Mouse (Mus musculus): ENCODE measurements around the gene Grm7. TPM values are rescaled to one million over a fixed set of nuclear protein-coding genes. Genes with fewer than 3 reads are reported as not detected.

Gene Grm7
- total RNA-seq, 2 experiments from 2014 or later = 68.4 to 87.5 TPM

DNA sequence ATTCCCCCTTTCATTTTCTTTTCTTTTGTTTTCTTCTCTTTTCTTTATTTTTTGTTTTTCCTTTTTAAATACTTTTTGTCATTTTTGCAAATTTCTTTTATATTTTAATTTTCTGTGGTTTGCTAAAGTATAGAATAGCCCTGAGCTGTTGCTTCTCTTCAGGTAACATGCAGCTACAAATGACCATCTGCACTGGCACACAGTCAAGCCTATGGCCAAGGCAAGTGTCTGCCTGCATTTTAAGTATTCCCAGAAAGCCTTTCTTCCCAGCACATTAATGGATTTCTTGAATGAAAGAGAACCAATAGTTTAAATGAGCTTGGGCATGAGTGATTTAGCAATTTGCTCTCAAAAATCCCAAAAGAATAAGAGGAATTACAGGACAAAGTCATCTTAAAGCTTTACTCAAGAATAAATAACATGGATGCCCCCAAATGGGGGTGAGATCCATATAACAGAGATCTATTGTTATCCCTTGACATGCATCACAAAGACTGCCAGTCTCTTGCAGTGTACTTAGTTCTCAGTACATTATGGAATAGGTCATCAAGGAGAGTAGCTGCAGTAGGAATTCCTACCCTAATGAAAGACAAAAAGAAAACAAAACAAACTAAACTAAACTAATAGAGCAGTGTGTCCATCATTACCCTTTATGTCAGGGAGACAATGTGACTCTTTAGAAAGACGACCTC lies 865.5 kb downstream of the Grm7 start:
- no peak for DNase-seq (ENCODE audit: low spot score in 2 of 2)
- intact Hi-C loops (cut with DNase I) = no loop called here

DNA sequence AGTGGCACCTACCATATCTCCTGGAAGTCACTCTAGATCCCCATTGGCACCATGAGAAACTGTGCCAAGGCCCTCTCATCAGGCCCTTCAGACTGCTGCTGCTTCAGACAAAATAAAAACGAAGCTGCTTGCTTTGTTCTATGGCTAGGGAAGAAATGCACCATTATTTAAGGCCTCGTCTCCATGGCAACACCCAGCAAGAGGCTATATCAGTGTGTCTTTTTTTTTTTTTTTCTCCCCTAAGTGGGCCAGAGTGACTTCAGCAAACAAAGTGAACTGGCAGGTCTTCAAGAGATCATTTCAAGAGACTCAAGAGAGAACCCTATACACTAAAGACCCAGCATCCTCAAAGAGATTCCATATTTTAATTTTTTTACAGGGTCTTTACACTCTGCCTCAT lies 867.0 kb downstream of the Grm7 start:
- intact Hi-C loops (cut with DNase I) = no loop called here
- DNase-seq (ENCODE audit: low spot score in 2 of 2) = no peak

GRCm38 (mm10) chr6:111521229-111521628 lies 875.8 kb downstream of the Grm7 start:
- intact Hi-C loops (cut with DNase I) = no loop called here
- no peak for DNase-seq (ENCODE audit: low spot score in 2 of 2)

DNA sequence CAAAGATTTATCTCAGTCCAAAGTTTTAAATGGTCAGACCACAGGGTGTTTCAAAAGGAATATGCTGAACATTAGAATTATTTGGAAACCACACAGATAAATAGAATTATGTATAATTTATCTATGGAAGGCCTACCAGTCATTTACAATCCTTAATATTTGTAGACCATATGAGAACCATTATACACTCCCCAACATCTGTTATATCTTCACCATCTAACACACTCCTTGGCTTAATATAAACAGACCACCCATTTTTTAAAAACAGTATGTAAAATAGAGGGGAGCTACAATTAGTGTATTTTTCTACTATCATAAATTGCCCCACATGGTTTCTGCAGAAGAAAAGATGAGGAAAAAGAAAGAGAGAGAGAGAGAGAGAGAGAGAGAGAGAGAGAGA lies 876.7 kb downstream of the Grm7 start:
- intact Hi-C loops (cut with DNase I) = no loop called here

DNA sequence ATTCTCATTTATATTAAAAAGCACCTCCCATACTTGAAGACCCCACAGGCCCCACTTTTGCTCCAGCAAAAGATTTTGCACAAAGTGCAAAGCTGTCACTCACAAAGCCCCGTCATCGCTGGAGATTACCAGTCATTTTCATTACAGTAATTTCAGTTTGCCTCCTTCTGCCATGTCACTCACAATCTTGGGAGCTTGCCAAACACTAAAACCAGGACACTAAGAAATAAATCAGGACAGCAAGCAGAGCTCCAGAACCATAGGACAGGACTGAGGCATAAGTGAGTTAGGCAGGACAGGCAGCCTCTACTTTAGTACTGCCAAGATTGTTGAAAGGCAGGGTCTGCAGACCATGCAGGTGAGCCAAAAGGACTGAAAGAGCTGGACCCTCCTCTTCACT lies 884.6 kb downstream of the Grm7 start:
- intact Hi-C loops (cut with DNase I) = no loop called here
- no peak for DNase-seq (ENCODE audit: low spot score in 2 of 2)

More for the DNA sequence above, 876.7 kb downstream of the Grm7 start:
- no peak for DNase-seq (ENCODE audit: low spot score in 2 of 2)

GRCm38 (mm10) chr6:111558588-111558987 lies 913.2 kb downstream of the Grm7 start:
- no peak for DNase-seq (ENCODE audit: low spot score in 2 of 2)
- intact Hi-C loops (cut with DNase I) = no loop called here

GRCm38 (mm10) chr6:111559459-111559858 lies 914.1 kb downstream of the Grm7 start:
- intact Hi-C loops (cut with DNase I) = no loop called here
- no peak for DNase-seq (ENCODE audit: low spot score in 2 of 2)

DNA sequence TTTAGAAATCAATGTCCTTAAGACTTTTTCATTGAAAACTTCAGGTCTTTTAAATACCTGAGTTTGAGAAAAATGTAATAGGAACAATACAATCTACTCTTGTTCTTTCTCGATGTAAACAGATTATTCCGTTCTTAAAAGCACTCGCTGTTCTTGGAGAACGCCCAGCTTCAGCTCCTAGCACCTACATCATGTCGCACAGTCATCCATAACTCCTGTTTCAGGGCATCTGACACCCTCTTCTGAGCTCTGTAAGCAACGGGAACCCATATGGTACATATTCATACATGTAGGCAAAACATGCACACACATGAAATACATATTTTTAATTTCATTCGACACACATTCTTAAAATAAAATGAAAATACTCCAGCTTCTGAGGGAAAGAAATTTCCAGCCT lies 916.0 kb downstream of the Grm7 start:
- intact Hi-C loops (cut with DNase I) = no loop called here
- DNase-seq (ENCODE audit: low spot score in 2 of 2) = no peak

- DNase-seq (ENCODE audit: low spot score in 2 of 2) = no peak
- intact Hi-C loops (cut with DNase I) = no loop called here
Measured at GRCm38 (mm10) chr6:111571471-111572088, 926.2 kb downstream of the Grm7 start.

DNA sequence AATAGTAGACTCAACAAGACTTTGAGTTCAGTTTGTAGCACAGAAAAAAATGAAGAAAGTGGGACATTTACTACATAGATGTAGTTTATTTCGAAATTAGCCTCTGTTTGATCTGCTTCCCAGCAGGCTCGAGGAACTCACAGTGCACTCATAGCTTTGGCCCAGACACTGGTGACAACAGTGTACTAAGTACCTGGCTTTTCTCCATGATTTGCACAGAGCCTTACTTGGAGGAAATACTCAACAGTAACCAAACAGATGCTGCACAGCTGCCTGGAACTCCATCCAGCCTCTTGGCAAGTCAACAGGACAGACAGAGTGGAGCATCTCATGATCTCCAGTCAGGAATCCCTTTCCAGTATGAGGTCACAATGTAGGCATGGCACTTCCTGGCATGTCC lies 939.5 kb downstream of the Grm7 start:
- intact Hi-C loops (cut with DNase I) = no loop called here
- no peak for DNase-seq (ENCODE audit: low spot score in 2 of 2)

- peak; percentile 21 for DNase-seq (ENCODE audit: low spot score in 2 of 2)
- intact Hi-C loops (cut with DNase I) = no loop called here
Measured at GRCm38 (mm10) chr6:111587572-111587971, 942.2 kb downstream of the Grm7 start.

- peak; percentile 24 to 37 for DNase-seq (ENCODE audit: low spot score in 2 of 2)
- intact Hi-C loops (cut with DNase I) = no loop called here
Measured at GRCm38 (mm10) chr6:111601892-111602654, 956.7 kb downstream of the Grm7 start.

GRCm38 (mm10) chr6:111610396-111610795 lies 965.0 kb downstream of the Grm7 start:
- intact Hi-C loops (cut with DNase I) = no loop called here

GRCm38 (mm10) chr6:111613834-111614233 lies 968.5 kb downstream of the Grm7 start:
- intact Hi-C loops (cut with DNase I) = no loop called here
- no peak for DNase-seq (ENCODE audit: low spot score in 2 of 2)

More at GRCm38 (mm10) chr6:111610396-111610795, 965.0 kb downstream of the Grm7 start:
- DNase-seq (ENCODE audit: low spot score in 2 of 2) = no peak
